Mouse (Mus musculus) lung, adult 2 months (tissue): ENCODE results near the gene Tectb. TPM values are rescaled to one million over a fixed set of nuclear protein-coding genes. Genes with fewer than 3 reads are reported as not detected.
"Not testable (repeated sequence)": the region's sequence is repeated elsewhere in the genome, so short reads cannot be mapped to it uniquely, and the experiment has no call there.

Experiments used
- DNase-seq: peaks from one replicate; pipeline ENCODE4 v3.0.0; 2022
- H3K4me1 ChIP-seq: fragments of 200-500 bp; 2 replicates; pipeline ENCODE4 v1.6.1; 2011; ENCODE audit warnings: low read length; ENCODE audit not compliant: control insufficient read depth, insufficient read depth
- H3K4me3 ChIP-seq: fragments of 200-500 bp; replicated peaks from 2 replicates; pipeline ENCODE3; 2011; ENCODE audit warnings: low read depth, mild to moderate bottlenecking, control low read depth, low read length; ENCODE audit errors: extremely low read depth
- CTCF ChIP-seq: fragments of 200-500 bp; IDR thresholded peaks from 2 replicates; pipeline ENCODE4 v1.5.1; 2011; ENCODE audit warnings: mild to moderate bottlenecking, low read length, control low read depth; ENCODE audit not compliant: insufficient read depth
- POLR2A ChIP-seq: fragments of 200-500 bp; IDR thresholded peaks from 2 replicates; pipeline ENCODE4 v1.6.1; 2011; ENCODE audit warnings: low read depth, mild to moderate bottlenecking, control low read depth, low read length, borderline replicate concordance; ENCODE audit errors: extremely low read depth
- WGBS: fragments of 180-500 bp; shearing (Covaris S2); methylation state at CpG from one replicate; pipeline ENCODE4 v1.1.7; 2018; 5-methylcytosine and 5-hydroxymethylcytosine counted together
- polyA plus RNA-seq: library from polyadenylated mRNA; depleted of rRNA; stranded (reverse); fragments of >200 nt; gene quantifications from 2 replicates; pipeline ENCODE4 v1.2.3, GENCODE M21; 2012

The Tectb gene
- polyA plus RNA-seq, 1 experiment: 0.32 TPM

DNA sequence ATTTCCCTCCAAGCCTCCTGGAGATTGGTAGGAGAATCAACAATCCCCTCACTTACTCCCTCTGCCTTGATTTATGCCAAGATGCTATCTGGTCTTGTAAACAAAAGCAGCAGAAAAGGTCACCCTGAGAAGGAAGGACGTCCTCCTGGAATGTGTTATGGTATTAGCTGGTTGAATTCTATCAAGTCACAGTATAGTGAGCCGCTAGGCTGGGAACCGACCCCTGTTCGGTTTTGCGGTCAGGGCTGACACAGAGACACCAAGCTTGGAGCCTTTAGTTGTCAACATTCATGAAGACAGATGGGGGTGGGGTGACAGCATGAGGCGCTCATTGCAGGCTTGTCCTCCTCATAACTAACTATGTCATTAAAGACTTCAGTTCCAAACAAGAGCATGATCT, 20.7 kb upstream of the Tectb start:
- Histone ChIP-seq H3K4me3 (no peak overlapping the region), H3K4me1 (no peaks in the 10 kb centered on the region)
- DNase-seq: no peak
- no peak for TF ChIP-seq CTCF
- TF ChIP-seq POLR2A: no peak
- WGBS: 44% methylated on average over 6 of the region's 6 CpGs

DNA sequence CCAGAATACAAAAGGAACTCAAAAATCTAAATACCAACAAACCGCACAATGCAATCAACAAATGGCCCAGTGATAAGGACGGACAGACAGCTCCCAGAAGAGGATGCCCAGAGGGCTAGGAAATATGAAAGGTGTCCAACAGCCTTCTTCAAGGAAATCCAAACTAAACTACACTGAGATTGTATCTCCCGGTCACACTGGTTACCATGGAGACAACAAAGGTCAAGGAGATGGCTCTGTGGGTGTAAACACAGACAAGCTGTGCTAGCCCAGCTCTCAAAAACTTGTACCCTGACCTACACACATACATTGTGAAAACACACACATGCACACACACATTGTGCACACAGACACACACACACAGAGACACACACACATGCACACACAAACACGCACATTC, 18.3 kb upstream of the Tectb start:
- no peak for DNase-seq
- no peak for TF ChIP-seq CTCF
- TF ChIP-seq POLR2A: no peak
- Histone ChIP-seq H3K4me3 (no peak overlapping the region), H3K4me1 (peaks cover under 1% of the 10 kb centered on the region; the same call in 1 of the 2 replicates)
- 59% methylated on average over 4 of the region's 4 CpGs for WGBS

DNA sequence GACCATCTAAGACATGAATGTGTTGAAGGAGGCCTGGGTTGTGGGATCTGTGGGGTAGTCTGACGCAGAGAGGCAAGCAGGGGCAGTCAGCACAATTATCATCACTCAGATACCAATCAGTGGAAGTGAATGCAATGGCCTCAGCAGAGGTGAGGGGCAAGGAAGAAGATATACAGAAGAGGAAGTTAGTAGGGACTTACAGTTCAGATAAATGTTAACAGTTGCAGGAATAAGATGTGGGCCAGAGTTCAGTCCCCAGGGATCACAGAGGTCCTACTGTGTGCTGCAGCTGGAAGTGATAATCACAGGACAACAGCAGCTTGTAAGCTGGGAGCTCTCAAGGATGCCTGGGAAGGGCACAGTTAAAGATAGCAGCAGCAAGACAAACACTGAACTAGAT, 16.4 kb upstream of the Tectb start:
- Histone ChIP-seq H3K4me1 (peaks cover 3% of the 10 kb centered on the region; the same call in 1 of the 2 replicates), H3K4me3 (no peak overlapping the region)
- no peak for TF ChIP-seq POLR2A
- TF ChIP-seq CTCF: no peak
- WGBS: 73% methylated on average over 1 of the region's 1 CpGs
- no peak for DNase-seq

DNA sequence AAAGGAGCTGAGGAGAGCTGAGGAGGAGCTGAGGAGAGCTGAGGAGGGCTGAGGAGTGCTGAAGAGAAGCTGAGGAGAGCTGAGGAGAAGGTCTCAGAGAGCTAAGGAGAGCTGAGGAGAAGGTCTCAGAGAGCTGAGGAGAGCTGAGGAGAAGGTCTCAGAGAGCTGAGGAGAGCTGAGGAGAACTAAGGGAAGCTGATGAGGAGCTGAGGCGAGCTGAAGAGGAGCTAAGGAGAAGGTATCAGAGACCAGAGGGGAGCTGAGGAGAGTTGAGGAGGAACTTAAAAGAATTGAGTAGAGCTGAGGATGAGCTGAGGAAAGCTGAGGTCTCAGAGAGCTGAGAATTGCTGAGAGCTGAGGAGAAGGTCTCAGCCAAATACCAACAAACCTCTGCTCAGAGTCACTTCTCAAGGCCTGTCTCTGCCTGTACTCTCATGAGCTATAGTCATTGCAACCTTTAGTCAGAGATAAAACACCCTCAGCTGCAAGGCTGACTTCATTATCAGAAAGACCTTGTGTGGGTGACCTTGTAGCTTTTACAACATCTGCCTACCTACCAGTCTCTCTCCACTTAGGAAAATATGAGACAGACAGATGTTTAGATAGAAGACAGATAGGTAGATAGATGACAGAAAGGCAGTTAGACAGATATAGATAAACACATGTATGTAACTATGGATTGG, 15.2 kb upstream of the Tectb start:
- WGBS: 56% methylated on average over 1 of the region's 1 CpGs
- no peak for TF ChIP-seq POLR2A
- TF ChIP-seq CTCF: no peak
- no peak for DNase-seq
- Histone ChIP-seq H3K4me1 (peaks cover 3% of the 10 kb centered on the region; the same call in 1 of the 2 replicates), H3K4me3 (no peak overlapping the region)

DNA sequence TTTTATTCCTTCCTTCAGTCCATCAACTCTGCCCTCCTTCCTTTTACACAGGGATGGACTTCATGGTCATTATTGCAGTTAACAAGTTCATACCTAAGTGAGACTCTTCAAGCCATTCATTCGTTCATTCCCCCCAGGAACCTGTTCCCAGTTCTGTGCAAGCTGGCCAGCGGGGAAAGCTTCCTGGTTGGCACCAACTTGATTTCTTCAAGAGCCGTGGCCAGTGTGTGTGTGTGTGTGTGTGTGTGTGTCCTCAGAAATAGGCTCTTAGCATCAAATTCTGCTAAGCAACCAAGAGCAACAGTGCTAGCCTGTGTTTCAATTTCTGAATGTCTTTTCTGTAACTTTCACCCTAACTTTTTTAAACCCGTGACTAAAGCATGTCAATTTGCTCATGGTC, 14.6 kb upstream of the Tectb start:
- H3K4me1 ChIP-seq: peaks cover 3% of the 10 kb centered on the region; the same call in 1 of the 2 replicates
- no peak for DNase-seq
- 47% methylated on average over 4 of the region's 4 CpGs for WGBS
- TF ChIP-seq CTCF (no peak), POLR2A (no peak)
- no peak overlapping the region for H3K4me3 ChIP-seq

DNA sequence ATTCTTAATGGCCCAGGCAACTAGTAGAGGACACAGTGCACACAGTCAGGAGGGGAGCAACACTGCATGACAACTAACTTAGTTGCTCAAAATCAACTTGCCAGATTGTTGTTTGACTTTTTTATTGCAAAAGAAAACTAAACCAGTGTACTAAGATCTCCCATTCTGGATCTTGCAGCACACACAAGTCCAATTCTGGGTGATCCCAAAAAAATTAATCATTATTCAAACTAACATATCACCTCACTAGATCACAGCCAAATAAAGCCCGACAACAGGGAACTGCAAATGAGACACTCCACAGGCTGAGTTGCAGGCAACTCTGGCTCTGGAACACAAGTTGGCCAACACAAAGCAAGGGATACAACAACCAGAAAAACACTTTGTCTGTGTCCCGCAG, 13.8 kb upstream of the Tectb start:
- no peak overlapping the region for H3K4me3 ChIP-seq
- peaks cover 3% of the 10 kb centered on the region; the same call in 1 of the 2 replicates for H3K4me1 ChIP-seq
- no peak for DNase-seq
- WGBS: 69% methylated on average over 2 of the region's 2 CpGs
- TF ChIP-seq CTCF: no peak
- TF ChIP-seq POLR2A: no peak

DNA sequence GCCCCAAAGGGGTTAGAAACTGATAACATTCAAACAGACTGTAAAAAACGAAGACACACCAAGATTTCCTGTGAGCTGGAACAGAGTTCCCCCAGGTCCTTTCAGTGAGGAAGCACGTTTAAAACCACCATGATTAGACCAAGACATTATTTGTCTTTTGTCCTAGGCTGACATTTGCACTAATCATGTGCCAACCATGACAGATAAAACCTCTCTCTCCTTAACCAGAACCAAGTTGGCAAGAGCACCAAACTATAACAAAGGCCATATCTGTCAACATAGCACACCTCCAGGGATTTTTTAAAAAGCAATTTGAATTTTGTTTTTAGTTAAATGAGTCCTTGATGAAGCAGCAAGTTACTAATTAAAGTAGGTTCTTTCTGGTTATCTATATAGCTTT, 12.8 kb upstream of the Tectb start:
- WGBS: 42% methylated on average over 2 of the region's 2 CpGs
- TF ChIP-seq CTCF: no peak
- Histone ChIP-seq H3K4me3 (no peak overlapping the region), H3K4me1 (peaks cover 3% of the 10 kb centered on the region; the same call in 1 of the 2 replicates)
- DNase-seq: no peak

DNA sequence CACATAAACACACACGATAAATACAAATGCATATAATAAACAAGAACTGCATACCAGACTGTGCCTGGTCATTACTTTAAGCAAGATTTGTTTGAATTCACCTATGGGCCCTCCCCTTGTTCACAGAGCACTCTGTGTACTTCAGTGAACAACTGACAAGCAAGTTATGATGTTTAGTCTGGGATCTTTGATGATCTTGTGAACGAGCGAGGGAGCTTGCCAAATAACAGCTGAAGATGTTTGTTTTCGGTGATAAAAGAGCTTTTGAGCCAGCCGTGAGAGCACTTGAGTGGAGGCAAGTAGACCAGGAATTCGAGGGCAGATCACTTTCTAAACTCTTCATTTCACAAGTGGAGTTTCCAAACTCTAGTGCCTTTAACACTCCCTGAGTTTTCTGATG, 12.2 kb upstream of the Tectb start:
- no peak for TF ChIP-seq CTCF
- no peak for TF ChIP-seq POLR2A
- Histone ChIP-seq H3K4me1 (peaks cover 3% of the 10 kb centered on the region; the same call in 1 of the 2 replicates), H3K4me3 (no peak overlapping the region)
- WGBS: 32% methylated on average over 6 of the region's 6 CpGs
- DNase-seq: peak; percentile 45

DNA sequence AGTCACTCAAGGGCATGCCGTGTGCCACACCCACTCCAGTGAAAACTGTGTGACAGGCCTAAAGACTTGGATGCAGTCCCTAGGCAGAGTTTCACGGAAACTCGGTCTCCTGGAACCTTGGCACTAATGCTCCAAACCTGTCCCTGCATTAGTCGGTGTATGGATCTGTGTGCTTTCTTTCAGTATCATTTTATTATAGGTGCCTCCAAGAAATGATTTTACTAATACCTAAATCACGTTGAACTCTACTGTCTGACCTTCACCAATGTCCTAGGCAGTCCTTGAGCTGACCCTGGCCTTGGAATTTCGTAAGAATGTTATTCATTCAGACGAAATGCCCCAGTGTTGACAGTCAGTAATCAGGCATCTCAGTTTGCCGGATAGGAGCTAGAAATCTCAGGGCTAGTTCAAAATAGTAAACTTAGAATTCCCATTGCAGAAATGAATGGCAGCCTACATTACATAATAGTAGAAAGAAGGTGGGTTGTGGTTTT, 11.2 kb upstream of the Tectb start:
- not testable (repeated sequence) for H3K4me3 ChIP-seq, H3K4me1 ChIP-seq, DNase-seq
- 69% methylated on average over 8 of the region's 8 CpGs for WGBS

DNA sequence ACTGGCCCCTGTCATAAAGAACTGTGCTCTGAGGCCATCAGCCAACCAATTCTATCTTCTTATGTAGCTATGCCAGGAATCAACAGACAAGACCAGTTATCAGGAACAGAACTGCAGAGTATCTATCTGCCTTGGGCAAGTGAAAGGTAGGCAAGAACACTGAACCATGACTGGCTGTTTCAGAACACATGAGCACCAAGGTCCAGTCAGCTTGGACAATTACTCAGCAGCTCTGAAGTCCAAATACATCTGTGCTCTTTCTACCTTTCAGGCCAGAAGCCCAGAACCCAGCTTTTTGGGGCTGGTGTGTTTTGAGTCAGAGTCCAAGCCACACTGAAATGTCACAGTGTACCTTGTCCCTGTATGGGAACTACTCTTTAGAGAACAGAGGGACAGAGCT, 10.1 kb upstream of the Tectb start:
- Histone ChIP-seq H3K4me3 (no peak overlapping the region), H3K4me1 (peaks cover 3% of the 10 kb centered on the region; the same call in 1 of the 2 replicates)
- DNase-seq: no peak
- TF ChIP-seq POLR2A (no peak), CTCF (no peak)

DNA sequence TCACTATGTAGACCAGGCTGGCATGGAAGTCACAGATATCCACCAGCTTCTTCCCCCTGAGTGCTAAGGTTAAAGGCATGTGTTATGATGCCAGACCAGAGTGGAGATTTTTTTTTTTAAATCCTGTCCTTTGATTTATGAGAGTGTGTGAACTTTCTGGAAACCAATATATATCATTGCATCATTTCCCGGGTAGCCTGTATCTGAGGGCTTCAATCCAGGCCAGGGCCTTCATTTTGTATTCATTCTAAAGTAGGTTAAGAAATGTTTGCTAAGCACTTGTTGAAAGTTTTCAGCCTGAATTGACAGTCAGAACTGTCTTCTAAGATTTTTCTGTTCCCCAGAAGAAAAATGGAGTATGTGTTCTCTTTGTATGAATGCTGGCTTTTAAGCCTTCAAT, 8.9 kb upstream of the Tectb start:
- H3K4me1 ChIP-seq: peaks cover 3% of the 10 kb centered on the region; the same call in 1 of the 2 replicates
- 26% methylated on average over 1 of the region's 1 CpGs for WGBS
- H3K4me3 ChIP-seq: no peak overlapping the region
- TF ChIP-seq POLR2A (no peak), CTCF (no peak)
- no peak for DNase-seq
